Mouse (Mus musculus): Measurements from ENCODE around the gene Calm3. TPM values are rescaled to one million over a fixed set of nuclear protein-coding genes. Genes with fewer than 3 reads are reported as not detected.

Gene Calm3
- polyA plus RNA-seq, 1 experiment from 2014 or later: 92.0 TPM

- H3K4me2 ChIP-seq: peak overlapping the region; percentile 97
- 0 out of 2 replicates have a peak overlapping the region, but pooled peaks have one; percentile 28 for H3K9ac ChIP-seq
- peak overlapping the region; percentile 74 for H3K27ac ChIP-seq
- peaks cover 20% of the 10 kb centered on the region for H3K27me3 ChIP-seq
- ATAC-seq (ENCODE audit: low read depth) (no peak), DNase-seq (peak; percentile 68)
- H3K36me3 ChIP-seq: 0 out of 2 replicates have a peak, but pooled peaks cover 2% of the 10 kb centered on the region
- H3K4me3 ChIP-seq (replicated peaks): peak overlapping the region; percentile 41
- peaks cover 31% of the 10 kb centered on the region for H3K4me1 ChIP-seq (replicated peaks)
- no peaks in the 10 kb centered on the region for H3K9me3 ChIP-seq (replicated peaks)
- 3% methylated on average over 17 of the region's 17 CpGs for WGBS (ENCODE audit: insufficient replicate concordance)
These were observed 49.7 kb downstream of the Calm3 start for GRCm38 (mm10) chr7:16874190-16874589.

GRCm38 (mm10) chr7:16873392-16873791 lies 50.5 kb downstream of the Calm3 start:
- Histone ChIP-seq H3K4me3 (replicated peaks) (no peak overlapping the region), H3K4me2 (no peak overlapping the region), H3K36me3 (peaks cover 4% of the 10 kb centered on the region; the same call in 1 of the 2 replicates), H3K9me3 (replicated peaks) (no peaks in the 10 kb centered on the region), H3K27ac (no peak overlapping the region), H3K9ac (no peak overlapping the region), H3K27me3 (peaks cover 20% of the 10 kb centered on the region), H3K4me1 (replicated peaks) (peaks cover 31% of the 10 kb centered on the region)
- no peak for ATAC-seq (ENCODE audit: low read depth)
- DNase-seq: no peak
- WGBS (ENCODE audit: insufficient replicate concordance): 74% methylated on average over 4 of the region's 4 CpGs

- H3K4me1 ChIP-seq (replicated peaks): peaks cover 34% of the 10 kb centered on the region
- no peak overlapping the region for H3K9ac ChIP-seq
- no peak for ATAC-seq (ENCODE audit: low read depth)
- H3K27ac ChIP-seq: no peak overlapping the region
- no peak for DNase-seq
- WGBS (ENCODE audit: insufficient replicate concordance): 80% methylated on average over 9 of the region's 9 CpGs
- H3K9me3 ChIP-seq (replicated peaks): no peaks in the 10 kb centered on the region
- peaks cover 20% of the 10 kb centered on the region for H3K27me3 ChIP-seq
- H3K36me3 ChIP-seq: peaks cover 5% of the 10 kb centered on the region; the same call in 1 of the 2 replicates
- H3K4me3 ChIP-seq (replicated peaks): no peak overlapping the region
- no peak overlapping the region for H3K4me2 ChIP-seq
These were observed 51.4 kb downstream of the Calm3 start for GRCm38 (mm10) chr7:16872478-16872877.

GRCm38 (mm10) chr7:16871600-16871999 lies 52.3 kb downstream of the Calm3 start:
- no peak overlapping the region for H3K9ac ChIP-seq
- 76% methylated on average over 10 of the region's 10 CpGs for WGBS (ENCODE audit: insufficient replicate concordance)
- H3K27me3 ChIP-seq: peaks cover 13% of the 10 kb centered on the region
- no peak for ATAC-seq (ENCODE audit: low read depth)
- no peak overlapping the region for H3K27ac ChIP-seq
- DNase-seq: no peak
- peaks cover 5% of the 10 kb centered on the region; the same call in 1 of the 2 replicates for H3K36me3 ChIP-seq
- no peak overlapping the region for H3K4me2 ChIP-seq
- H3K4me3 ChIP-seq (replicated peaks): no peak overlapping the region
- peaks cover 38% of the 10 kb centered on the region for H3K4me1 ChIP-seq (replicated peaks)
- H3K9me3 ChIP-seq (replicated peaks): no peaks in the 10 kb centered on the region

GRCm38 (mm10) chr7:16869497-16869896 lies 54.4 kb downstream of the Calm3 start:
- peaks cover 21% of the 10 kb centered on the region for H3K4me1 ChIP-seq (replicated peaks)
- peaks cover 15% of the 10 kb centered on the region; the same call in 1 of the 2 replicates for H3K36me3 ChIP-seq
- DNase-seq (no peak), ATAC-seq (ENCODE audit: low read depth) (peak; percentile 35; the same call in 1 of the 2 replicates)
- no peak overlapping the region for H3K4me3 ChIP-seq (replicated peaks)
- 74% methylated on average over 16 of the region's 16 CpGs for WGBS (ENCODE audit: insufficient replicate concordance)
- H3K27ac ChIP-seq: no peak overlapping the region
- no peaks in the 10 kb centered on the region for H3K27me3 ChIP-seq
- H3K9ac ChIP-seq: no peak overlapping the region
- no peaks in the 10 kb centered on the region for H3K9me3 ChIP-seq (replicated peaks)
- no peak overlapping the region for H3K4me2 ChIP-seq

GRCm38 (mm10) chr7:16867488-16867887 lies 56.4 kb downstream of the Calm3 start:
- Histone ChIP-seq H3K9me3 (replicated peaks) (no peaks in the 10 kb centered on the region), H3K36me3 (peaks cover 23% of the 10 kb centered on the region; the same call in 1 of the 2 replicates), H3K27ac (peak overlapping the region; percentile 50), H3K9ac (no peak overlapping the region), H3K27me3 (no peaks in the 10 kb centered on the region), H3K4me1 (replicated peaks) (peaks cover 14% of the 10 kb centered on the region), H3K4me3 (replicated peaks) (no peak overlapping the region), H3K4me2 (no peak overlapping the region)
- DNase-seq: no peak
- 62% methylated on average over 3 of the region's 3 CpGs for WGBS (ENCODE audit: insufficient replicate concordance)
- ATAC-seq (ENCODE audit: low read depth): peak; percentile 42; the same call in 1 of the 2 replicates

Other genes with a start within 250 kb of the Calm3 start
- gene Ceacam15, start 248.4 kb downstream of the Calm3 start, polyA plus RNA-seq (2015; fragmentation: Nextera tagmentation; extraction: Ambion mirVana): not detected in 2 replicates
- gene Ceacam9, start 202.2 kb downstream of the Calm3 start, polyA plus RNA-seq (2015; fragmentation: Nextera tagmentation; extraction: Ambion mirVana): not detected in 2 replicates
- 195 and 202 TPM in 2 replicates for gene Ap2s1, start 185.7 kb downstream of the Calm3 start, polyA plus RNA-seq (2015; fragmentation: Nextera tagmentation; extraction: Ambion mirVana)
- 92.3 and 93.0 TPM in 2 replicates for gene Slc1a5, start 142.8 kb downstream of the Calm3 start, polyA plus RNA-seq (2015; fragmentation: Nextera tagmentation; extraction: Ambion mirVana)
- 32.8 and 34.0 TPM in 2 replicates for gene Strn4, start 108.2 kb downstream of the Calm3 start, polyA plus RNA-seq (2015; fragmentation: Nextera tagmentation; extraction: Ambion mirVana)
- 10.0 and 10.7 TPM in 2 replicates for gene Fkrp, start 107.4 kb downstream of the Calm3 start, polyA plus RNA-seq (2015; fragmentation: Nextera tagmentation; extraction: Ambion mirVana)
- 2.7 and 3.5 TPM in 2 replicates for gene Prkd2, start 81.2 kb downstream of the Calm3 start, polyA plus RNA-seq (2015; fragmentation: Nextera tagmentation; extraction: Ambion mirVana)
- 0.15 and 0.17 TPM in 2 replicates for gene Dact3, start 48.8 kb downstream of the Calm3 start, polyA plus RNA-seq (2015; fragmentation: Nextera tagmentation; extraction: Ambion mirVana)
- 0.67 and 0.81 TPM in 2 replicates for gene Gng8, start 32.3 kb downstream of the Calm3 start, polyA plus RNA-seq (2015; fragmentation: Nextera tagmentation; extraction: Ambion mirVana)
- 1.0 and 1.5 TPM in 2 replicates for gene Ptgir, start 17.6 kb downstream of the Calm3 start, polyA plus RNA-seq (2015; fragmentation: Nextera tagmentation; extraction: Ambion mirVana)
- gene Pnmal2, start 20.6 kb upstream of the Calm3 start, polyA plus RNA-seq (2015; fragmentation: Nextera tagmentation; extraction: Ambion mirVana): 0.34 and 0.61 TPM in 2 replicates
- 0.07 and 0.10 TPM in 2 replicates for gene Pnmal1, start 35.6 kb upstream of the Calm3 start, polyA plus RNA-seq (2015; fragmentation: Nextera tagmentation; extraction: Ambion mirVana)
- gene Gm42372, start 59.0 kb upstream of the Calm3 start, polyA plus RNA-seq (2015; fragmentation: Nextera tagmentation; extraction: Ambion mirVana): 0.07 and 0.09 TPM in 2 replicates
- gene Ccdc8, start 68.6 kb upstream of the Calm3 start, polyA plus RNA-seq (2015; fragmentation: Nextera tagmentation; extraction: Ambion mirVana): 2.8 and 3.6 TPM in 2 replicates
- 54.0 and 61.1 TPM in 2 replicates for gene Ppp5c, start 103.8 kb upstream of the Calm3 start, polyA plus RNA-seq (2015; fragmentation: Nextera tagmentation; extraction: Ambion mirVana)
- gene Hif3a, start 138.3 kb upstream of the Calm3 start, polyA plus RNA-seq (2015; fragmentation: Nextera tagmentation; extraction: Ambion mirVana): 12.6 and 14.8 TPM in 2 replicates
- 0.08 and 0.09 TPM in 2 replicates for gene Psg16, start 149.9 kb upstream of the Calm3 start, polyA plus RNA-seq (2015; fragmentation: Nextera tagmentation; extraction: Ambion mirVana)
- not detected in 2 replicates for gene Ceacam3, start 226.2 kb upstream of the Calm3 start, polyA plus RNA-seq (2015; fragmentation: Nextera tagmentation; extraction: Ambion mirVana)